Mouse (Mus musculus): ENCODE measurements around the gene Efna1. TPM values are rescaled to one million over a fixed set of nuclear protein-coding genes. Genes with fewer than 3 reads are reported as not detected.

Gene Efna1
- polyA plus RNA-seq, 1 experiment from 2014 or later, result 174 TPM

DNA sequence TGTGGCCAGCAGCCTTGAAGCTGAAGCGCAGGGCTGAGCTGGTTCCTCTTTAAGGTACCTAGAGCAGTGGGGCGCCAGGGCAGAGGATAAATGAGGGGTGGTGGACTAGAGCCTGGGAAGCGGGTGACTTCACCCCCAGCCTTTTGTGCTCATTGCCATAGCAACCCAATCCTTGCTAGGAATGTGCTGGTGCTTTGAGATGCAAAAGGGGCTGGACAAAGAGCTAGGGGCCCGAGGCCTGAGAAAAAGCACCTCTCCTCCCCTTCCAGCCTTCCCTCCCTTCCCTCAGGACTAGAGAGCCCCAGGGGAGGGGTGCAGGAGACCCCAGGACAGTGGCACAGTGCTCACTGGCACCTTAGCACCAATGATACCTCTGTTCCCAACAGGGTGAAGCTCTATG lies 55.0 kb downstream of the Efna1 start:
- H3K4me3 ChIP-seq (ENCODE audit: low read depth, low read length), result no peak overlapping the region

GRCm38 (mm10) chr3:89225321-89225815 lies 55.6 kb downstream of the Efna1 start:
- Histone ChIP-seq H3K27ac (ENCODE audit: low read length) (no peak overlapping the region), H3K36me3 (ENCODE audit: insufficient read depth, low read length) (no peaks in the 10 kb centered on the region), H3K4me2 (replicated peaks; ENCODE audit: low read depth, low read length) (peak overlapping the region; percentile 27), H3K27me3 (replicated peaks; ENCODE audit: insufficient read depth, low read length) (no peaks in the 10 kb centered on the region), H3K9me3 (ENCODE audit: low read length) (no peaks in the 10 kb centered on the region), H3K4me3 (ENCODE audit: low read depth, low read length) (no peak overlapping the region), H3K9ac (replicated peaks; ENCODE audit: low read depth) (no peak overlapping the region), H3K4me1 (ENCODE audit: insufficient read depth, low read depth, low read length) (peaks cover 11% of the 10 kb centered on the region)
- 53% methylated on average over 12 of the region's 12 CpGs for WGBS
- DNase-seq (ENCODE audit: low spot score), result no peak
- ATAC-seq, result no peak
- no peak for TF ChIP-seq CTCF (IDR thresholded peaks at IDR 0.05)
- no peak for TF ChIP-seq EP300 (IDR thresholded peaks at IDR 0.05)

More for the DNA sequence above, 55.0 kb downstream of the Efna1 start:
- Histone ChIP-seq H3K9ac (replicated peaks; ENCODE audit: low read depth) (no peak overlapping the region), H3K9me3 (ENCODE audit: low read length) (no peaks in the 10 kb centered on the region), H3K27me3 (replicated peaks; ENCODE audit: insufficient read depth, low read length) (no peaks in the 10 kb centered on the region), H3K4me2 (replicated peaks; ENCODE audit: low read depth, low read length) (peak overlapping the region; percentile 69), H3K36me3 (ENCODE audit: insufficient read depth, low read length) (no peaks in the 10 kb centered on the region), H3K4me1 (ENCODE audit: insufficient read depth, low read depth, low read length) (peaks cover 11% of the 10 kb centered on the region), H3K27ac (ENCODE audit: low read length) (no peak overlapping the region)
- WGBS, result 50% methylated on average over 4 of the region's 4 CpGs
- DNase-seq (ENCODE audit: low spot score) (peak; percentile 56), ATAC-seq (no peak)
- no peak for TF ChIP-seq CTCF (IDR thresholded peaks at IDR 0.05)
- TF ChIP-seq EP300 (IDR thresholded peaks at IDR 0.05), result no peak

GRCm38 (mm10) chr3:89224796-89225195 lies 56.1 kb downstream of the Efna1 start:
- ATAC-seq (no peak), DNase-seq (ENCODE audit: low spot score) (no peak)
- Histone ChIP-seq H3K4me1 (ENCODE audit: insufficient read depth, low read depth, low read length) (peaks cover 11% of the 10 kb centered on the region), H3K27ac (ENCODE audit: low read length) (no peak overlapping the region), H3K4me2 (replicated peaks; ENCODE audit: low read depth, low read length) (peak overlapping the region; percentile 27; the same call in 1 of the 2 replicates), H3K27me3 (replicated peaks; ENCODE audit: insufficient read depth, low read length) (no peaks in the 10 kb centered on the region), H3K9me3 (ENCODE audit: low read length) (no peaks in the 10 kb centered on the region), H3K36me3 (ENCODE audit: insufficient read depth, low read length) (no peaks in the 10 kb centered on the region), H3K9ac (replicated peaks; ENCODE audit: low read depth) (no peak overlapping the region), H3K4me3 (ENCODE audit: low read depth, low read length) (no peak overlapping the region)
- WGBS, result 55% methylated on average over 11 of the region's 11 CpGs
- TF ChIP-seq CTCF (IDR thresholded peaks at IDR 0.05), result no peak
- TF ChIP-seq EP300 (IDR thresholded peaks at IDR 0.05), result no peak

MicroRNA genes within 50 kb of the gene (microRNA counts, 519-probe panel; counts per million panel counts)
- microRNA mmu-miR-92b, result not detected

Small RNA genes lying within 50 kb of the gene (microRNA-seq; reads per million reads assigned to microRNA genes)
- gene Mir92b, result 1,088 reads per million, percentile 75 among the genes with 10 or more reads in this experiment

Other genes starting within 250 kb of the Efna1 start
- 16.0 and 17.9 TPM in 2 replicates for gene Rusc1, start 187.8 kb downstream of the Efna1 start, polyA plus RNA-seq (2015; fragmentation: Nextera tagmentation; extraction: Ambion mirVana)
- gene Gm43738, start 180.0 kb downstream of the Efna1 start, polyA plus RNA-seq (2015; fragmentation: Nextera tagmentation; extraction: Ambion mirVana), result not detected in 2 replicates
- gene Fdps, start 179.2 kb downstream of the Efna1 start, polyA plus RNA-seq (2015; fragmentation: Nextera tagmentation; extraction: Ambion mirVana), result 185 and 199 TPM in 2 replicates
- gene Pklr, start 145.0 kb downstream of the Efna1 start, polyA plus RNA-seq (2015; fragmentation: Nextera tagmentation; extraction: Ambion mirVana), result 0.14 and 0.32 TPM in 2 replicates
- 0.19 and 0.31 TPM in 2 replicates for gene Hcn3, start 120.9 kb downstream of the Efna1 start, polyA plus RNA-seq (2015; fragmentation: Nextera tagmentation; extraction: Ambion mirVana)
- gene Clk2, start 116.3 kb downstream of the Efna1 start, polyA plus RNA-seq (2015; fragmentation: Nextera tagmentation; extraction: Ambion mirVana), result 16.2 and 17.7 TPM in 2 replicates
- gene Scamp3, start 103.7 kb downstream of the Efna1 start, polyA plus RNA-seq (2015; fragmentation: Nextera tagmentation; extraction: Ambion mirVana), result 89.6 and 94.2 TPM in 2 replicates
- gene Fam189b, start 98.0 kb downstream of the Efna1 start, polyA plus RNA-seq (2015; fragmentation: Nextera tagmentation; extraction: Ambion mirVana), result 6.6 and 8.4 TPM in 2 replicates
- 44.4 and 46.5 TPM in 2 replicates for gene Gba, start 78.2 kb downstream of the Efna1 start, polyA plus RNA-seq (2015; fragmentation: Nextera tagmentation; extraction: Ambion mirVana)
- gene Thbs3, start 66.0 kb downstream of the Efna1 start, polyA plus RNA-seq (2015; fragmentation: Nextera tagmentation; extraction: Ambion mirVana), result 77.3 and 77.7 TPM in 2 replicates
- gene Mtx1, start 54.1 kb downstream of the Efna1 start, polyA plus RNA-seq (2015; fragmentation: Nextera tagmentation; extraction: Ambion mirVana), result 99.3 and 116 TPM in 2 replicates
- gene Muc1, start 52.1 kb downstream of the Efna1 start, polyA plus RNA-seq (2015; fragmentation: Nextera tagmentation; extraction: Ambion mirVana), result 300 and 307 TPM in 2 replicates
- 282 and 309 TPM in 2 replicates for gene Krtcap2, start 35.2 kb downstream of the Efna1 start, polyA plus RNA-seq (2015; fragmentation: Nextera tagmentation; extraction: Ambion mirVana)
- 1.8 and 2.1 TPM in 2 replicates for gene Trim46, start 34.8 kb downstream of the Efna1 start, polyA plus RNA-seq (2015; fragmentation: Nextera tagmentation; extraction: Ambion mirVana)
- 125 and 136 TPM in 2 replicates for gene Dpm3, start 21.8 kb downstream of the Efna1 start, polyA plus RNA-seq (2015; fragmentation: Nextera tagmentation; extraction: Ambion mirVana)
- 95.7 and 96.4 TPM in 2 replicates for gene Slc50a1, start 10.6 kb downstream of the Efna1 start, polyA plus RNA-seq (2015; fragmentation: Nextera tagmentation; extraction: Ambion mirVana)
- gene Efna3, start 41.8 kb upstream of the Efna1 start, polyA plus RNA-seq (2015; fragmentation: Nextera tagmentation; extraction: Ambion mirVana), result 4.4 and 6.7 TPM in 2 replicates
- gene Efna4, start 56.9 kb upstream of the Efna1 start, polyA plus RNA-seq (2015; fragmentation: Nextera tagmentation; extraction: Ambion mirVana), result 9.7 and 10.3 TPM in 2 replicates
- 133 and 177 TPM in 2 replicates for gene Adam15, start 68.9 kb upstream of the Efna1 start, polyA plus RNA-seq (2015; fragmentation: Nextera tagmentation; extraction: Ambion mirVana)
- 0.16 and 0.25 TPM in 2 replicates for gene Dcst2, start 80.8 kb upstream of the Efna1 start, polyA plus RNA-seq (2015; fragmentation: Nextera tagmentation; extraction: Ambion mirVana)
- 0.11 and 0.38 TPM in 2 replicates for gene Dcst1, start 84.1 kb upstream of the Efna1 start, polyA plus RNA-seq (2015; fragmentation: Nextera tagmentation; extraction: Ambion mirVana)
- gene Zbtb7b, start 113.6 kb upstream of the Efna1 start, polyA plus RNA-seq (2015; fragmentation: Nextera tagmentation; extraction: Ambion mirVana), result 6.4 and 7.3 TPM in 2 replicates
- not detected in 2 replicates for gene Lenep, start 121.7 kb upstream of the Efna1 start, polyA plus RNA-seq (2015; fragmentation: Nextera tagmentation; extraction: Ambion mirVana)
- gene Flad1, start 130.7 kb upstream of the Efna1 start, polyA plus RNA-seq (2015; fragmentation: Nextera tagmentation; extraction: Ambion mirVana), result 17.9 and 18.2 TPM in 2 replicates
- 75.5 and 83.0 TPM in 2 replicates for gene Cks1b, start 137.2 kb upstream of the Efna1 start, polyA plus RNA-seq (2015; fragmentation: Nextera tagmentation; extraction: Ambion mirVana)
- gene Shc1, start 137.3 kb upstream of the Efna1 start, polyA plus RNA-seq (2015; fragmentation: Nextera tagmentation; extraction: Ambion mirVana), result 52.6 and 55.7 TPM in 2 replicates
- gene Pygo2, start 149.1 kb upstream of the Efna1 start, polyA plus RNA-seq (2015; fragmentation: Nextera tagmentation; extraction: Ambion mirVana), result 19.4 and 20.7 TPM in 2 replicates
- 55.9 and 63.0 TPM in 2 replicates for gene Pbxip1, start 155.6 kb upstream of the Efna1 start, polyA plus RNA-seq (2015; fragmentation: Nextera tagmentation; extraction: Ambion mirVana)
- 53.5 and 96.6 TPM in 2 replicates for gene Pmvk, start 173.4 kb upstream of the Efna1 start, polyA plus RNA-seq (2015; fragmentation: Nextera tagmentation; extraction: Ambion mirVana)
- 1.00 and 1.0 TPM in 2 replicates for gene Kcnn3, start 239.0 kb upstream of the Efna1 start, polyA plus RNA-seq (2015; fragmentation: Nextera tagmentation; extraction: Ambion mirVana)